Comparison of ENCODE assay signal across 8 mouse cellular contexts in genomic region chr10:122046511-122046903, GRCm38 (mm10). TPM values are rescaled to one million over a fixed set of nuclear protein-coding genes. Genes with fewer than 3 reads are reported as not detected.
DNase-seq lines count a peak whose midpoint lies in the region; ATAC-seq and TF ChIP-seq lines count a peak whose summit lies in the region.

No protein-coding gene starts in this region.

- peaks cover 6% of the 10 kb centered on the region for H3K4me1 ChIP-seq in lung, embryonic 14.5 days (ENCODE audit: insufficient read depth)
- peaks cover 14% of the 10 kb centered on the region; the same call in 1 of the 2 replicates for H3K4me1 ChIP-seq in forebrain, embryonic 12.5 days
- peaks cover 3% of the 10 kb centered on the region; the same call in 1 of the 2 replicates for H3K4me1 ChIP-seq in limb, embryonic 11.5 days (ENCODE audit: control insufficient read depth, insufficient read depth, low read length)

- H3K27ac ChIP-seq in lung, embryonic 14.5 days (ENCODE audit: low read depth) = peak overlapping the region; percentile 86
- H3K27ac ChIP-seq in forebrain, embryonic 12.5 days = peak overlapping the region; percentile 87
- no peak overlapping the region for H3K27ac ChIP-seq in limb, embryonic 11.5 days (replicated peaks; ENCODE audit: low read depth, low read length)

- peak overlapping the region; percentile 77 for H3K4me3 ChIP-seq in lung, embryonic 14.5 days (ENCODE audit: low read depth, low read length)
- H3K4me3 ChIP-seq in forebrain, embryonic 12.5 days (replicated peaks) = peak overlapping the region; percentile 84
- H3K4me3 ChIP-seq in limb, embryonic 11.5 days (ENCODE audit: low read depth, low read length) = peak overlapping the region; percentile 70

- WGBS in lung, embryonic 14.5 days = under 1% methylated on average over 13 of the region's 13 CpGs
- under 1% methylated on average over 13 of the region's 13 CpGs for WGBS in forebrain, embryonic 12.5 days
- 2% methylated on average over 13 of the region's 13 CpGs for WGBS in limb, embryonic 11.5 days

- no peaks in the 10 kb centered on the region for H3K27me3 ChIP-seq in lung, embryonic 14.5 days (ENCODE audit: insufficient read depth, low read length)
- H3K27me3 ChIP-seq in forebrain, embryonic 12.5 days = peaks cover 5% of the 10 kb centered on the region; the same call in 1 of the 2 replicates
- H3K27me3 ChIP-seq in limb, embryonic 11.5 days (ENCODE audit: control insufficient read depth, insufficient read depth, low read length) = no peaks in the 10 kb centered on the region

- peak; percentile 60 for DNase-seq in lung, embryonic 14.5 days
- no peak for DNase-seq in lung, postnatal 14 days
- DNase-seq in limb, embryonic 11.5 days (ENCODE audit: low spot score) = no peak
- peak; percentile 48 for DNase-seq in retina, embryonic 14.5 days (ENCODE audit: low spot score)
- DNase-seq in gastrocnemius, postnatal 25 days = no peak
- DNase-seq in frontal cortex, postnatal 10 days (ENCODE audit: low spot score in 2 of 2) = no peak
- DNase-seq in kidney, postnatal 14 days = no peak

- ATAC-seq in lung, embryonic 14.5 days (ENCODE audit: insufficient read depth) = no peak
- 0 out of 2 replicates have a peak, but pooled peaks have one; percentile 24 for ATAC-seq in forebrain, embryonic 12.5 days (ENCODE audit: low FRiP score)
- no peak for ATAC-seq in limb, embryonic 11.5 days (ENCODE audit: insufficient number of reproducible peaks, low FRiP score, low TSS enrichment, low read depth)

- TF ChIP-seq CTCF in lung, embryonic 14.5 days (IDR thresholded peaks at IDR 0.05; ENCODE audit: low read depth) = no peak

- H3K9ac ChIP-seq in lung, embryonic 14.5 days = peak overlapping the region; percentile 87
- peak overlapping the region; percentile 85 for H3K9ac ChIP-seq in forebrain, embryonic 12.5 days
- peak overlapping the region; percentile 90 for H3K9ac ChIP-seq in limb, embryonic 11.5 days (ENCODE audit: low read length)

- H3K9me3 ChIP-seq in lung, embryonic 14.5 days (ENCODE audit: low read depth, low read length) = no peaks in the 10 kb centered on the region
- H3K9me3 ChIP-seq in forebrain, embryonic 12.5 days = no peaks in the 10 kb centered on the region
- H3K9me3 ChIP-seq in limb, embryonic 11.5 days (ENCODE audit: control insufficient read depth, low read length) = no peaks in the 10 kb centered on the region

- no peaks in the 10 kb centered on the region for H3K36me3 ChIP-seq in lung, embryonic 14.5 days (ENCODE audit: insufficient read depth)
- H3K36me3 ChIP-seq in forebrain, embryonic 12.5 days (replicated peaks) = no peaks in the 10 kb centered on the region
- H3K36me3 ChIP-seq in limb, embryonic 11.5 days (ENCODE audit: control insufficient read depth, insufficient read depth, low read length) = no peaks in the 10 kb centered on the region

- peak overlapping the region; percentile 76 for H3K4me2 ChIP-seq in lung, embryonic 14.5 days
- peak overlapping the region; percentile 76 for H3K4me2 ChIP-seq in forebrain, embryonic 12.5 days
- H3K4me2 ChIP-seq in limb, embryonic 11.5 days (ENCODE audit: low read depth, severe bottlenecking) = peak overlapping the region; percentile 75

RNA-seq across cellular contexts. Expression of gene Srgap1, which starts 0.6 kb away (rescaled TPM):
- 12.0 and 12.7 TPM in 2 replicates for polyA plus RNA-seq in lung, embryonic 14.5 days (2014; fragmentation: Nextera tagmentation; extraction: Ambion mirVana)
- 20.7 and 22.2 TPM in 2 replicates for polyA plus RNA-seq in forebrain, embryonic 12.5 days (2016; fragmentation: Nextera tagmentation; extraction: Ambion mirVana)
- polyA plus RNA-seq in limb, embryonic 11.5 days (2014; fragmentation: Nextera tagmentation; extraction: Ambion mirVana) = 6.1 and 9.0 TPM in 2 replicates
- 1 to 10 TPM; 1.4 to 1.7 TPM for total RNA-seq in gastrocnemius, postnatal 25 days (2021)

RNA-seq across cellular contexts. Expression of gene Rxylt1, which starts 50.7 kb away (rescaled TPM):
- 54.0 and 61.0 TPM in 2 replicates for polyA plus RNA-seq in lung, embryonic 14.5 days (2014; fragmentation: Nextera tagmentation; extraction: Ambion mirVana)
- 28.1 and 36.7 TPM in 2 replicates for polyA plus RNA-seq in forebrain, embryonic 12.5 days (2016; fragmentation: Nextera tagmentation; extraction: Ambion mirVana)
- polyA plus RNA-seq in limb, embryonic 11.5 days (2014; fragmentation: Nextera tagmentation; extraction: Ambion mirVana) = 45.4 and 48.1 TPM in 2 replicates
- 10 to 100 TPM; 31.6 to 32.1 TPM for total RNA-seq in gastrocnemius, postnatal 25 days (2021)

Comparison
In these comparisons a context has a peak if more than half of its experiments do, and no peak if none do; other contexts are left out.
1. DNase-seq: peak in lung, embryonic 14.5 days (single experiment) and retina, embryonic 14.5 days (single experiment); none in lung, postnatal 14 days (single experiment), limb, embryonic 11.5 days (single experiment), gastrocnemius, postnatal 25 days (single experiment), frontal cortex, postnatal 10 days (0 of 2) and kidney, postnatal 14 days (single experiment).
2. Peak in every context shown above with its lines, with median percentiles within 50 percentile points of each other: H3K4me2 ChIP-seq, H3K4me3 ChIP-seq and H3K9ac ChIP-seq.